Mouse (Mus musculus) embryonic facial prominence, embryonic 12.5 days (tissue): ENCODE results near the gene Agr2. TPM values are rescaled to one million over a fixed set of nuclear protein-coding genes. Genes with fewer than 3 reads are reported as not detected.
A peak's percentile ranks its signal among the peaks of the same experiment; 100 is the strongest.

Experiments
- ATAC-seq: fragments of 200-750 bp; cut with Nextera tagmentation; 2 replicates; pipeline ENCODE4 v1.8.0; 2017; ENCODE audit not compliant: insufficient number of reproducible peaks, insufficient read depth, low FRiP score, low TSS enrichment
- H3K27ac ChIP-seq: fragments of 300-500 bp; sonication (generic); 2 replicates; pipeline ENCODE4 v1.5.1; 2016; ENCODE audit warnings: mild to moderate bottlenecking
- H3K27me3 ChIP-seq: fragments of 300-500 bp; sonication (generic); 2 replicates; pipeline ENCODE4 v1.6.1; 2016; ENCODE audit warnings: mild to moderate bottlenecking, moderate library complexity
- H3K36me3 ChIP-seq: fragments of 300-500 bp; sonication (generic); 2 replicates; pipeline ENCODE4 v1.6.1; 2016; ENCODE audit warnings: mild to moderate bottlenecking
- H3K4me1 ChIP-seq: fragments of 300-500 bp; sonication (generic); 2 replicates; pipeline ENCODE4 v1.6.1; 2016
- H3K4me2 ChIP-seq: fragments of 300-500 bp; sonication (generic); replicated peaks from 2 replicates; pipeline ENCODE4 v1.6.1; 2016; ENCODE audit warnings: mild to moderate bottlenecking, moderate library complexity
- H3K4me3 ChIP-seq: fragments of 300-500 bp; sonication (generic); 2 replicates; pipeline ENCODE4 v1.5.1; 2016; ENCODE audit warnings: mild to moderate bottlenecking
- H3K9ac ChIP-seq: fragments of 300-500 bp; sonication (generic); 2 replicates; pipeline ENCODE4 v1.6.1; 2016; ENCODE audit warnings: mild to moderate bottlenecking, moderate library complexity
- H3K9me3 ChIP-seq: fragments of 300-500 bp; sonication (generic); 2 replicates; pipeline ENCODE4 v1.6.1; 2016; ENCODE audit warnings: mild to moderate bottlenecking, moderate library complexity
- WGBS: fragments of 180-500 bp; shearing (Covaris S2); methylation state at CpG from one replicate; pipeline ENCODE4 v1.1.7; 2016; 5-methylcytosine and 5-hydroxymethylcytosine counted together
- polyA plus RNA-seq: library from polyadenylated mRNA; unstranded; fragments of >200 nt; fragmentation: Nextera tagmentation; extraction: Ambion mirVana; gene quantifications from 2 replicates; pipeline ENCODE4 v1.2.1, GENCODE M21; 2016

Agr2 gene
- polyA plus RNA-seq, 1 experiment from 2014 or later = 0.28 TPM

- WGBS = 46% methylated on average over 5 of the region's 5 CpGs
- Histone ChIP-seq H3K9me3 (no peaks in the 10 kb centered on the region), H3K27me3 (no peaks in the 10 kb centered on the region), H3K36me3 (no peaks in the 10 kb centered on the region), H3K4me1 (no peaks in the 10 kb centered on the region), H3K27ac (0 out of 2 replicates have a peak overlapping the region, but pooled peaks have one; percentile 30), H3K4me2 (no peak overlapping the region), H3K9ac (no peak overlapping the region), H3K4me3 (no peak overlapping the region)
- no peak for ATAC-seq
Measured at GRCm38 (mm10) chr12:36028968-36029645, 36.4 kb downstream of the Agr2 start.

- 66% methylated on average over 6 of the region's 6 CpGs for WGBS
- Histone ChIP-seq H3K4me2 (no peak overlapping the region), H3K27ac (no peak overlapping the region), H3K36me3 (no peaks in the 10 kb centered on the region), H3K9me3 (no peaks in the 10 kb centered on the region), H3K4me3 (no peak overlapping the region), H3K9ac (no peak overlapping the region), H3K4me1 (no peaks in the 10 kb centered on the region), H3K27me3 (no peaks in the 10 kb centered on the region)
- no peak for ATAC-seq
Measured at GRCm38 (mm10) chr12:36029687-36030086, 37.0 kb downstream of the Agr2 start.

GRCm38 (mm10) chr12:36030660-36031363 is 38.1 kb downstream of the Agr2 start:
- Histone ChIP-seq H3K27ac (no peak overlapping the region), H3K4me1 (no peaks in the 10 kb centered on the region), H3K36me3 (no peaks in the 10 kb centered on the region), H3K4me3 (no peak overlapping the region), H3K9me3 (no peaks in the 10 kb centered on the region), H3K9ac (no peak overlapping the region), H3K4me2 (no peak overlapping the region), H3K27me3 (no peaks in the 10 kb centered on the region)
- ATAC-seq = no peak
- 84% methylated on average over 12 of the region's 12 CpGs for WGBS

GRCm38 (mm10) chr12:36032419-36032818 is 39.7 kb downstream of the Agr2 start:
- ATAC-seq = no peak
- no peaks in the 10 kb centered on the region for H3K4me1 ChIP-seq
- H3K27ac ChIP-seq = no peak overlapping the region
- H3K4me2 ChIP-seq = no peak overlapping the region
- WGBS = 74% methylated on average over 4 of the region's 4 CpGs
- H3K27me3 ChIP-seq = no peaks in the 10 kb centered on the region
- H3K9me3 ChIP-seq = no peaks in the 10 kb centered on the region
- H3K36me3 ChIP-seq = no peaks in the 10 kb centered on the region
- no peak overlapping the region for H3K4me3 ChIP-seq
- no peak overlapping the region for H3K9ac ChIP-seq

GRCm38 (mm10) chr12:36035501-36035900 is 42.8 kb downstream of the Agr2 start:
- no peak overlapping the region for H3K4me3 ChIP-seq
- no peak overlapping the region for H3K27ac ChIP-seq
- no peak overlapping the region for H3K9ac ChIP-seq
- ATAC-seq = no peak
- no peak overlapping the region for H3K4me2 ChIP-seq
- H3K27me3 ChIP-seq = no peaks in the 10 kb centered on the region
- H3K9me3 ChIP-seq = no peaks in the 10 kb centered on the region
- WGBS = 92% methylated on average over 6 of the region's 6 CpGs
- peaks cover 1% of the 10 kb centered on the region; the same call in 1 of the 2 replicates for H3K4me1 ChIP-seq
- no peaks in the 10 kb centered on the region for H3K36me3 ChIP-seq

- no peak overlapping the region for H3K27ac ChIP-seq
- no peak for ATAC-seq
- no peaks in the 10 kb centered on the region for H3K36me3 ChIP-seq
- no peaks in the 10 kb centered on the region for H3K27me3 ChIP-seq
- WGBS = 93% methylated on average over 7 of the region's 7 CpGs
- no peak overlapping the region for H3K4me2 ChIP-seq
- H3K4me3 ChIP-seq = no peak overlapping the region
- no peak overlapping the region for H3K9ac ChIP-seq
- peaks cover 7% of the 10 kb centered on the region for H3K4me1 ChIP-seq
- no peaks in the 10 kb centered on the region for H3K9me3 ChIP-seq
Measured at GRCm38 (mm10) chr12:36036121-36036520, 43.4 kb downstream of the Agr2 start.

- Histone ChIP-seq H3K36me3 (no peaks in the 10 kb centered on the region), H3K4me2 (no peak overlapping the region), H3K4me3 (no peak overlapping the region), H3K9ac (no peak overlapping the region), H3K4me1 (peaks cover 9% of the 10 kb centered on the region), H3K27me3 (no peaks in the 10 kb centered on the region), H3K9me3 (no peaks in the 10 kb centered on the region), H3K27ac (no peak overlapping the region)
- ATAC-seq = no peak
- WGBS = 74% methylated on average over 10 of the region's 10 CpGs
Measured at GRCm38 (mm10) chr12:36036776-36037175, 44.1 kb downstream of the Agr2 start.

GRCm38 (mm10) chr12:36039541-36040084 is 46.9 kb downstream of the Agr2 start:
- Histone ChIP-seq H3K9me3 (no peaks in the 10 kb centered on the region), H3K9ac (no peak overlapping the region), H3K4me1 (peaks cover 9% of the 10 kb centered on the region), H3K27me3 (0 out of 2 replicates have a peak, but pooled peaks cover 2% of the 10 kb centered on the region), H3K4me3 (no peak overlapping the region), H3K27ac (no peak overlapping the region), H3K4me2 (no peak overlapping the region), H3K36me3 (no peaks in the 10 kb centered on the region)
- WGBS = 72% methylated on average over 9 of the region's 9 CpGs
- ATAC-seq = no peak

GRCm38 (mm10) chr12:36040571-36041280 is 48.0 kb downstream of the Agr2 start:
- no peak overlapping the region for H3K27ac ChIP-seq
- WGBS = 42% methylated on average over 10 of the region's 10 CpGs
- no peak overlapping the region for H3K9ac ChIP-seq
- H3K4me3 ChIP-seq = peak overlapping the region; percentile 79; the same call in 1 of the 2 replicates
- H3K9me3 ChIP-seq = no peaks in the 10 kb centered on the region
- no peaks in the 10 kb centered on the region for H3K36me3 ChIP-seq
- H3K4me2 ChIP-seq = peak overlapping the region; percentile 89
- no peak for ATAC-seq
- H3K27me3 ChIP-seq = 0 out of 2 replicates have a peak, but pooled peaks cover 2% of the 10 kb centered on the region
- H3K4me1 ChIP-seq = peaks cover 9% of the 10 kb centered on the region

GRCm38 (mm10) chr12:36041281-36041589 is 48.5 kb downstream of the Agr2 start:
- H3K4me1 ChIP-seq = peaks cover 12% of the 10 kb centered on the region
- H3K27me3 ChIP-seq = 0 out of 2 replicates have a peak, but pooled peaks cover 2% of the 10 kb centered on the region
- no peak for ATAC-seq
- peak overlapping the region; percentile 89 for H3K4me2 ChIP-seq
- no peak overlapping the region for H3K27ac ChIP-seq
- 38% methylated on average over 4 of the region's 4 CpGs for WGBS
- no peaks in the 10 kb centered on the region for H3K9me3 ChIP-seq
- H3K9ac ChIP-seq = no peak overlapping the region
- no peaks in the 10 kb centered on the region for H3K36me3 ChIP-seq
- peak overlapping the region; percentile 79 for H3K4me3 ChIP-seq

- Histone ChIP-seq H3K4me1 (peaks cover 16% of the 10 kb centered on the region), H3K27ac (peak overlapping the region; percentile 66), H3K4me3 (peak overlapping the region; percentile 79), H3K4me2 (peak overlapping the region; percentile 89), H3K9me3 (no peaks in the 10 kb centered on the region), H3K36me3 (no peaks in the 10 kb centered on the region), H3K27me3 (0 out of 2 replicates have a peak, but pooled peaks cover 2% of the 10 kb centered on the region), H3K9ac (peak overlapping the region; percentile 77)
- peak; percentile 78 for ATAC-seq
- WGBS = under 1% methylated on average over 49 of the region's 50 CpGs
Measured at GRCm38 (mm10) chr12:36041703-36042347, 49.1 kb downstream of the Agr2 start.
